Mouse (Mus musculus) limb, embryonic 11.5 days (tissue): ENCODE data around the gene Mrpl43. TPM values are rescaled to one million over a fixed set of nuclear protein-coding genes. Genes with fewer than 3 reads are reported as not detected.
A peak's percentile ranks its signal among the peaks of the same experiment; 100 is the strongest.

ENCODE experiments used
- ATAC-seq: fragments of 200-750 bp; cut with Nextera tagmentation; 2 replicates; pipeline ENCODE4 v1.8.0; 2017; ENCODE audit warnings: low read depth; ENCODE audit not compliant: insufficient number of reproducible peaks, low FRiP score, low TSS enrichment
- DNase-seq: peaks from one replicate; pipeline ENCODE4 v3.0.0-alpha.2; 2015; ENCODE audit warnings: low spot score
- H3K27ac ChIP-seq: fragments of 300-500 bp; sonication (generic); replicated peaks from 2 replicates; pipeline ENCODE4 v1.5.1; 2014; ENCODE audit warnings: low read depth, mild to moderate bottlenecking, low read length
- H3K27me3 ChIP-seq: fragments of 300-500 bp; sonication (generic); 2 replicates; pipeline ENCODE4 v1.6.1; 2014; ENCODE audit warnings: mild to moderate bottlenecking, low read length, mixed read lengths; ENCODE audit not compliant: control insufficient read depth, insufficient read depth
- H3K36me3 ChIP-seq: fragments of 300-500 bp; sonication (generic); 2 replicates; pipeline ENCODE4 v1.6.1; 2014; ENCODE audit warnings: mild to moderate bottlenecking, low read length, moderate library complexity, mixed read lengths; ENCODE audit not compliant: control insufficient read depth, insufficient read depth
- H3K4me1 ChIP-seq: fragments of 300-500 bp; sonication (generic); 2 replicates; pipeline ENCODE4 v1.6.1; 2014; ENCODE audit warnings: low read length, mixed read lengths; ENCODE audit not compliant: control insufficient read depth, insufficient read depth
- H3K4me2 ChIP-seq: fragments of 300-500 bp; sonication (generic); 2 replicates; pipeline ENCODE4 v1.6.1; 2014; ENCODE audit warnings: low read depth, mild to moderate bottlenecking, moderate library complexity; ENCODE audit not compliant: severe bottlenecking
- H3K4me3 ChIP-seq: fragments of 300-500 bp; sonication (generic); 2 replicates; pipeline ENCODE4 v1.5.1; 2014; ENCODE audit warnings: low read depth, low read length
- H3K9ac ChIP-seq: fragments of 300-500 bp; sonication (generic); 2 replicates; pipeline ENCODE4 v1.6.1; 2014; ENCODE audit warnings: mild to moderate bottlenecking, low read length
- H3K9me3 ChIP-seq: fragments of 300-500 bp; sonication (generic); 2 replicates; pipeline ENCODE4 v1.6.1; 2016; ENCODE audit warnings: low read length; ENCODE audit not compliant: control insufficient read depth
- WGBS: fragments of 180-500 bp; shearing (Covaris S2); extraction: QIAGEN DNeasy Blood & Tissue Kit; methylation state at CpG from one replicate; pipeline ENCODE4 v1.1.7; 2014; 5-methylcytosine and 5-hydroxymethylcytosine counted together
- polyA plus RNA-seq: library from polyadenylated mRNA; unstranded; fragments of >200 nt; fragmentation: Nextera tagmentation; extraction: Ambion mirVana; gene quantifications from 2 replicates; pipeline ENCODE4 v1.2.1, GENCODE M21; 2014

Mrpl43 gene
- polyA plus RNA-seq, 1 experiment from 2014 or later: 73.6 TPM

DNA sequence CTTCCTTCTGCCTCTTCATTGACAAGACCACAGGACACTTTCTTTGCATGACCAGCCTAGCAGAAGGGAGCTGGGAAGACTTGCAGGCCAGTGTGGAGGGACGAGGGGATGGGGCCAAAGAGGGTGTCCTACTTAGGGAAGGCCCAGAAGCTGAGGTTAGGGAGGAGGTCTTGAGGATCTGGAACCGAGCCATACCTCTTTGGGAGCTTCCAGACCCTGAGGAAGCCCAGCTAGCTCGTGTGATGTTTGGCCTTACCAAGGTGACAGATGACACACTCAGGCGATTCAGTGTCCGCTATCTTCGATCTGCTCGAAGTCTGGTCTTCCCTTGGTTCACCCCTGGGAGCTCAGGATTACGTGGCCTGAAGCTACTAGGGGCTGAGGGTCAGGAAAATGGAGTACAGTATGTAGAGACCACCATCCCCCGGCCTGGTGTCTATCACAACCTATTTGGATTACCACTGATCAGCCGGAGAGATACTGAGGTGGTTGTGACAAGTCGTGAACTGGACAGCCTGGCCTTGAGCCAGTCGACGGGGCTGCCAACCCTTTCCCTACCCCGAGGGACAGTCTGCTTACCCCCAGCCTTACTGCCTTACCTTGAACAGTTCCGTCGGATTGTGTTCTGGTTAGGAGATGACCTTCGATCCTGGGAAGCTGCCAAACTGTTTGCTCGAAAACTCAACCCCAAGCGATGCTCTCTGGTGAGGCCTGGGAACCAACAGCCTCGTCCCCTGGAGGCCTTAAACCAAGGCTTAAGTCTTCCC lies 1.4 kb upstream of the Mrpl43 start:
- WGBS: 94% methylated on average over 20 of the region's 20 CpGs
- no peaks in the 10 kb centered on the region for H3K27me3 ChIP-seq
- H3K4me1 ChIP-seq: peaks cover 15% of the 10 kb centered on the region
- ATAC-seq (no peak), DNase-seq (no peak)
- no peaks in the 10 kb centered on the region for H3K9me3 ChIP-seq
- H3K4me3 ChIP-seq: peak overlapping the region; percentile 99
- peak overlapping the region; percentile 94 for H3K4me2 ChIP-seq
- H3K27ac ChIP-seq: no peak overlapping the region
- no peak overlapping the region for H3K9ac ChIP-seq
- H3K36me3 ChIP-seq: peaks cover 13% of the 10 kb centered on the region

- Histone ChIP-seq H3K27me3 (no peaks in the 10 kb centered on the region), H3K9me3 (no peaks in the 10 kb centered on the region), H3K4me3 (peak overlapping the region; percentile 99), H3K9ac (peak overlapping the region; percentile 85), H3K4me2 (peak overlapping the region; percentile 94), H3K27ac (peak overlapping the region; percentile 56; the same call in 1 of the 2 replicates), H3K4me1 (peaks cover 10% of the 10 kb centered on the region), H3K36me3 (peaks cover 13% of the 10 kb centered on the region)
- DNase-seq (no peak), ATAC-seq (no peak)
- WGBS: 49% methylated on average over 17 of the region's 17 CpGs
Measured at GRCm38 (mm10) chr19:45007021-45007420, 779 bp upstream of the Mrpl43 start.

GRCm38 (mm10) chr19:45005444-45005843 lies 798 bp downstream of the Mrpl43 start, which contains the start of gene Twnk:
Gene Twnk (plus strand): TSS chr19:45005663.
- ATAC-seq (no peak), DNase-seq (peak; percentile 55)
- Histone ChIP-seq H3K9me3 (no peaks in the 10 kb centered on the region), H3K9ac (peak within 1 kb of the TSS; percentile 85), H3K36me3 (peaks cover 10% of the 10 kb centered on the region), H3K27ac (peak within 1 kb of the TSS; percentile 56; the same call in 1 of the 2 replicates), H3K4me3 (peak within 1 kb of the TSS; percentile 99), H3K4me1 (peaks cover 10% of the 10 kb centered on the region), H3K27me3 (no peaks in the 10 kb centered on the region), H3K4me2 (peak within 1 kb of the TSS; percentile 94)
- 11% methylated on average over 16 of the region's 16 CpGs for WGBS

- Histone ChIP-seq H3K4me2 (no peak overlapping the region), H3K4me3 (no peak overlapping the region), H3K36me3 (0 out of 2 replicates have a peak, but pooled peaks cover 5% of the 10 kb centered on the region), H3K27ac (no peak overlapping the region), H3K9me3 (no peaks in the 10 kb centered on the region), H3K4me1 (peaks cover 10% of the 10 kb centered on the region), H3K9ac (no peak overlapping the region), H3K27me3 (no peaks in the 10 kb centered on the region)
- WGBS: 90% methylated on average over 7 of the region's 7 CpGs
- DNase-seq (no peak), ATAC-seq (no peak)
Measured at GRCm38 (mm10) chr19:45003740-45004516, 2.3 kb downstream of the Mrpl43 start.

- Histone ChIP-seq H3K27me3 (no peaks in the 10 kb centered on the region), H3K9ac (no peak overlapping the region), H3K27ac (no peak overlapping the region), H3K4me1 (peaks cover 10% of the 10 kb centered on the region), H3K9me3 (no peaks in the 10 kb centered on the region), H3K4me3 (no peak overlapping the region), H3K36me3 (peaks cover 9% of the 10 kb centered on the region; the same call in 1 of the 2 replicates), H3K4me2 (no peak overlapping the region)
- ATAC-seq (no peak), DNase-seq (no peak)
- 59% methylated on average over 3 of the region's 3 CpGs for WGBS
Measured at GRCm38 (mm10) chr19:45002301-45002700, 3.9 kb downstream of the Mrpl43 start.

- Histone ChIP-seq H3K27ac (no peak overlapping the region), H3K4me1 (no peaks in the 10 kb centered on the region), H3K9me3 (no peaks in the 10 kb centered on the region), H3K4me2 (no peak overlapping the region), H3K4me3 (no peak overlapping the region), H3K9ac (no peak overlapping the region), H3K36me3 (peaks cover 9% of the 10 kb centered on the region; the same call in 1 of the 2 replicates), H3K27me3 (no peaks in the 10 kb centered on the region)
- ATAC-seq (no peak), DNase-seq (no peak)
- 86% methylated on average over 8 of the region's 8 CpGs for WGBS
Measured at GRCm38 (mm10) chr19:44999647-45000046, 6.6 kb downstream of the Mrpl43 start.

DNA sequence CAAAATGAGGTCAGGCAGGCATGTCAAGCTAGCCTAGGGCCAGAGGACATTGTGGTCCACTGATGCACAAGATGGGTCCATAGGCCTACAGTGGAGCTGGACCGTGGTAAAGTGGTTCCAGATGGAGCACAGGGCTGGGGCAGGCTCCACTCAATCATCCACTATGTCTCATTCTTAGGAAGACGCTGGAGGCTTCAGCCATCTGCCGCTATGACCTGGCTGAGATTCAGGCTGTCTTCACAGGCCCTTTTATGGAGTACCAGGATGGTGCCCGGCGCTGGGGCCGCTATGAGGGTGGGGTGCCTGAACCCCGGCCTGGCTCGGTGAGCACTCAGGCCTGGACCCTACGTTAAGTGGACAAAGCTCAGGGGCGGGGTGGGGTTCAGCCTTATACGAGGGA lies 8.5 kb downstream of the Mrpl43 start:
- 80% methylated on average over 11 of the region's 11 CpGs for WGBS
- H3K4me3 ChIP-seq: no peak overlapping the region
- H3K27me3 ChIP-seq: no peaks in the 10 kb centered on the region
- no peak overlapping the region for H3K9ac ChIP-seq
- DNase-seq: no peak
- H3K27ac ChIP-seq: no peak overlapping the region
- H3K4me2 ChIP-seq: no peak overlapping the region
- H3K36me3 ChIP-seq: peaks cover 6% of the 10 kb centered on the region; the same call in 1 of the 2 replicates
- ATAC-seq: no peak
- H3K9me3 ChIP-seq: no peaks in the 10 kb centered on the region
- no peaks in the 10 kb centered on the region for H3K4me1 ChIP-seq

DNA sequence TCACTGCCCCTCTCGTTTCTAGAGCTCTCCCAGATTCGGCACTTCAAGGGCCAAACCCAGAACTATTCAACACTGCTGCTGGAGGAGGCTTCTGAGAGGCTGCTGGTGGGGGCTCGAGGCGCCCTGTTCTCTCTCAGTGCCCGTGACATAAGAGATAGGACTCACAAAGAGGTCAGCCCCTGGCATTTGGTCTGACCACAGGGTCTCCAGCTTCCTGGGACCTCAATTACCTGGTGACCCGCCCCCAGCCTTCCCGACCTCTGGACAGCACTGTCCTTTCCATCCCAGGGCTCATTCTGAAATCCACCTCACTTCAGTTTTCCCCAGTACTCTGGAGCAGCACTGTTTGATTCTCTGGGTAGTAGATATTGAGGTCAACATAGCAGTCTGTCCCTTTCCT lies 13.5 kb downstream of the Mrpl43 start:
- Histone ChIP-seq H3K4me2 (no peak overlapping the region), H3K9ac (no peak overlapping the region), H3K4me3 (no peak overlapping the region), H3K36me3 (peaks cover 1% of the 10 kb centered on the region; the same call in 1 of the 2 replicates), H3K27me3 (no peaks in the 10 kb centered on the region), H3K4me1 (peaks cover 15% of the 10 kb centered on the region), H3K9me3 (no peaks in the 10 kb centered on the region), H3K27ac (no peak overlapping the region)
- ATAC-seq (no peak), DNase-seq (no peak)
- WGBS: 43% methylated on average over 7 of the region's 7 CpGs
